Mouse (Mus musculus): ENCODE data around the gene Vipr1.

GRCm38 (mm10) chr9:121647026-121647425 lies 4.5 kb downstream of the Vipr1 start:
- no peak for TF ChIP-seq POLR2A (IDR thresholded peaks at IDR 0.05; ENCODE audit: low read depth, low read length)
- TF ChIP-seq CTCF (IDR thresholded peaks at IDR 0.05; ENCODE audit: extremely low read depth, insufficient read length, insufficient replicate concordance, low read depth, low read length) = no peak
